Mouse (Mus musculus): ENCODE measurements at regions not wholly inside any gene's neighbourhood (a gene's known extent, or its start where the extent isn't known, plus 50 kb on each side); places are given as distances from the start of the nearest gene placed in this dataset.
A peak's percentile ranks its signal among the peaks of the same experiment; 100 is the strongest.

- Histone ChIP-seq H3K27ac (ENCODE audit: low read length) (no peak overlapping the region), H3K27me3 (replicated peaks; ENCODE audit: control insufficient read depth, insufficient read depth, low read length) (peaks cover 15% of the 10 kb centered on the region), H3K4me2 (ENCODE audit: low read length) (no peak overlapping the region), H3K4me1 (replicated peaks; ENCODE audit: control insufficient read depth, insufficient read depth, low read length) (peaks cover 14% of the 10 kb centered on the region), H3K36me3 (ENCODE audit: control insufficient read depth, insufficient read depth) (no peaks in the 10 kb centered on the region), H3K9me3 (ENCODE audit: control insufficient read depth, low read length) (no peaks in the 10 kb centered on the region), H3K9ac (replicated peaks; ENCODE audit: low read depth, low read length) (no peak overlapping the region), H3K4me3 (replicated peaks; ENCODE audit: low read length) (no peak overlapping the region)
- ATAC-seq, result no peak
- WGBS, result 52% methylated on average over 8 of the region's 8 CpGs
Measured at GRCm38 (mm10) chr7:136212492-136212891, 496.3 kb upstream of the Mki67 start.

GRCm38 (mm10) chr7:136213057-136213961 is 497.1 kb upstream of the Mki67 start:
- Histone ChIP-seq H3K4me3 (replicated peaks; ENCODE audit: low read length) (no peak overlapping the region), H3K27me3 (replicated peaks; ENCODE audit: control insufficient read depth, insufficient read depth, low read length) (peaks cover 16% of the 10 kb centered on the region), H3K36me3 (ENCODE audit: control insufficient read depth, insufficient read depth) (no peaks in the 10 kb centered on the region), H3K4me2 (ENCODE audit: low read length) (no peak overlapping the region), H3K4me1 (replicated peaks; ENCODE audit: control insufficient read depth, insufficient read depth, low read length) (peaks cover 14% of the 10 kb centered on the region), H3K27ac (ENCODE audit: low read length) (no peak overlapping the region), H3K9me3 (ENCODE audit: control insufficient read depth, low read length) (no peaks in the 10 kb centered on the region), H3K9ac (replicated peaks; ENCODE audit: low read depth, low read length) (no peak overlapping the region)
- ATAC-seq, result no peak
- 51% methylated on average over 11 of the region's 11 CpGs for WGBS

GRCm38 (mm10) chr7:136213962-136214308 is 497.8 kb upstream of the Mki67 start:
- Histone ChIP-seq H3K27ac (ENCODE audit: low read length) (no peak overlapping the region), H3K36me3 (ENCODE audit: control insufficient read depth, insufficient read depth) (no peaks in the 10 kb centered on the region), H3K4me1 (replicated peaks; ENCODE audit: control insufficient read depth, insufficient read depth, low read length) (peaks cover 11% of the 10 kb centered on the region), H3K4me2 (ENCODE audit: low read length) (no peak overlapping the region), H3K9me3 (ENCODE audit: control insufficient read depth, low read length) (no peaks in the 10 kb centered on the region), H3K9ac (replicated peaks; ENCODE audit: low read depth, low read length) (no peak overlapping the region), H3K27me3 (replicated peaks; ENCODE audit: control insufficient read depth, insufficient read depth, low read length) (peaks cover 16% of the 10 kb centered on the region), H3K4me3 (replicated peaks; ENCODE audit: low read length) (no peak overlapping the region)
- 76% methylated on average over 3 of the region's 3 CpGs for WGBS
- no peak for ATAC-seq

GRCm38 (mm10) chr7:136214415-136214814 is 498.3 kb upstream of the Mki67 start:
- ATAC-seq, result no peak
- Histone ChIP-seq H3K36me3 (ENCODE audit: control insufficient read depth, insufficient read depth) (no peaks in the 10 kb centered on the region), H3K27ac (ENCODE audit: low read length) (no peak overlapping the region), H3K9me3 (ENCODE audit: control insufficient read depth, low read length) (no peaks in the 10 kb centered on the region), H3K4me3 (replicated peaks; ENCODE audit: low read length) (no peak overlapping the region), H3K9ac (replicated peaks; ENCODE audit: low read depth, low read length) (no peak overlapping the region), H3K27me3 (replicated peaks; ENCODE audit: control insufficient read depth, insufficient read depth, low read length) (peaks cover 16% of the 10 kb centered on the region), H3K4me1 (replicated peaks; ENCODE audit: control insufficient read depth, insufficient read depth, low read length) (peaks cover 10% of the 10 kb centered on the region), H3K4me2 (ENCODE audit: low read length) (no peak overlapping the region)
- WGBS, result 66% methylated on average over 4 of the region's 4 CpGs

GRCm38 (mm10) chr7:136216734-136217133 is 500.6 kb upstream of the Mki67 start:
- no peak overlapping the region for H3K4me3 ChIP-seq (replicated peaks; ENCODE audit: low read length)
- no peak overlapping the region for H3K9ac ChIP-seq (replicated peaks; ENCODE audit: low read depth, low read length)
- no peak overlapping the region for H3K27ac ChIP-seq (ENCODE audit: low read length)
- no peak overlapping the region for H3K4me2 ChIP-seq (ENCODE audit: low read length)
- H3K4me1 ChIP-seq (replicated peaks; ENCODE audit: control insufficient read depth, insufficient read depth, low read length), result peaks cover 18% of the 10 kb centered on the region
- peaks cover 11% of the 10 kb centered on the region for H3K27me3 ChIP-seq (replicated peaks; ENCODE audit: control insufficient read depth, insufficient read depth, low read length)
- no peaks in the 10 kb centered on the region for H3K36me3 ChIP-seq (ENCODE audit: control insufficient read depth, insufficient read depth)
- ATAC-seq, result no peak
- no peaks in the 10 kb centered on the region for H3K9me3 ChIP-seq (ENCODE audit: control insufficient read depth, low read length)

GRCm38 (mm10) chr7:136219564-136220244 is 503.5 kb upstream of the Mki67 start:
- no peak overlapping the region for H3K4me3 ChIP-seq (replicated peaks; ENCODE audit: low read length)
- H3K9ac ChIP-seq (replicated peaks; ENCODE audit: low read depth, low read length), result no peak overlapping the region
- H3K9me3 ChIP-seq (ENCODE audit: control insufficient read depth, low read length), result no peaks in the 10 kb centered on the region
- 16% methylated on average over 14 of the region's 14 CpGs for WGBS
- ATAC-seq, result no peak
- no peak overlapping the region for H3K27ac ChIP-seq (ENCODE audit: low read length)
- no peaks in the 10 kb centered on the region for H3K36me3 ChIP-seq (ENCODE audit: control insufficient read depth, insufficient read depth)
- peaks cover 9% of the 10 kb centered on the region; the same call in 1 of the 2 replicates for H3K27me3 ChIP-seq (replicated peaks; ENCODE audit: control insufficient read depth, insufficient read depth, low read length)
- no peak overlapping the region for H3K4me2 ChIP-seq (ENCODE audit: low read length)
- peaks cover 18% of the 10 kb centered on the region for H3K4me1 ChIP-seq (replicated peaks; ENCODE audit: control insufficient read depth, insufficient read depth, low read length)

- no peak overlapping the region for H3K4me3 ChIP-seq (replicated peaks; ENCODE audit: low read length)
- 6% methylated on average over 5 of the region's 5 CpGs for WGBS
- no peaks in the 10 kb centered on the region for H3K36me3 ChIP-seq (ENCODE audit: control insufficient read depth, insufficient read depth)
- no peaks in the 10 kb centered on the region for H3K9me3 ChIP-seq (ENCODE audit: control insufficient read depth, low read length)
- 0 out of 2 replicates have a peak overlapping the region, but pooled peaks have one; percentile 10 for H3K27ac ChIP-seq (ENCODE audit: low read length)
- H3K27me3 ChIP-seq (replicated peaks; ENCODE audit: control insufficient read depth, insufficient read depth, low read length), result peaks cover 9% of the 10 kb centered on the region; the same call in 1 of the 2 replicates
- no peak overlapping the region for H3K9ac ChIP-seq (replicated peaks; ENCODE audit: low read depth, low read length)
- peak; percentile 82 for ATAC-seq
- H3K4me1 ChIP-seq (replicated peaks; ENCODE audit: control insufficient read depth, insufficient read depth, low read length), result peaks cover 18% of the 10 kb centered on the region
- no peak overlapping the region for H3K4me2 ChIP-seq (ENCODE audit: low read length)
Measured at GRCm38 (mm10) chr7:136220245-136221167, 504.3 kb upstream of the Mki67 start.

GRCm38 (mm10) chr7:136221620-136222019 is 505.5 kb upstream of the Mki67 start:
- Histone ChIP-seq H3K36me3 (ENCODE audit: control insufficient read depth, insufficient read depth) (no peaks in the 10 kb centered on the region), H3K4me2 (ENCODE audit: low read length) (no peak overlapping the region), H3K4me1 (replicated peaks; ENCODE audit: control insufficient read depth, insufficient read depth, low read length) (peaks cover 18% of the 10 kb centered on the region), H3K27ac (ENCODE audit: low read length) (no peak overlapping the region), H3K27me3 (replicated peaks; ENCODE audit: control insufficient read depth, insufficient read depth, low read length) (peaks cover 6% of the 10 kb centered on the region; the same call in 1 of the 2 replicates), H3K9me3 (ENCODE audit: control insufficient read depth, low read length) (no peaks in the 10 kb centered on the region), H3K9ac (replicated peaks; ENCODE audit: low read depth, low read length) (no peak overlapping the region), H3K4me3 (replicated peaks; ENCODE audit: low read length) (no peak overlapping the region)
- no peak for ATAC-seq
- WGBS, result 91% methylated on average over 7 of the region's 7 CpGs

GRCm38 (mm10) chr7:136226031-136226430 is 509.9 kb upstream of the Mki67 start:
- peaks cover 4% of the 10 kb centered on the region; the same call in 1 of the 2 replicates for H3K4me1 ChIP-seq (replicated peaks; ENCODE audit: control insufficient read depth, insufficient read depth, low read length)
- no peak for ATAC-seq
- WGBS, result 73% methylated on average over 7 of the region's 7 CpGs
- no peaks in the 10 kb centered on the region for H3K36me3 ChIP-seq (ENCODE audit: control insufficient read depth, insufficient read depth)
- no peaks in the 10 kb centered on the region for H3K27me3 ChIP-seq (replicated peaks; ENCODE audit: control insufficient read depth, insufficient read depth, low read length)
- H3K4me2 ChIP-seq (ENCODE audit: low read length), result no peak overlapping the region
- no peak overlapping the region for H3K27ac ChIP-seq (ENCODE audit: low read length)
- no peak overlapping the region for H3K9ac ChIP-seq (replicated peaks; ENCODE audit: low read depth, low read length)
- H3K4me3 ChIP-seq (replicated peaks; ENCODE audit: low read length), result no peak overlapping the region
- no peaks in the 10 kb centered on the region for H3K9me3 ChIP-seq (ENCODE audit: control insufficient read depth, low read length)
